10 mouse cellular contexts compared by ENCODE assay signal in genomic region chr8:119656709-119657464, GRCm38 (mm10). TPM values are rescaled to one million over a fixed set of nuclear protein-coding genes. Genes with fewer than 3 reads are reported as not detected.
DNase-seq lines count a peak whose midpoint lies in the region; ATAC-seq and TF ChIP-seq lines count a peak whose summit lies in the region.
"Had no signal": no experiment of that assay in that cellular context is flagged by ENCODE, and none has a peak within 500 bp of the region (broad histone marks: within the 10 kb centered on the region; RNA-seq: fewer than 3 reads in every experiment).

No protein-coding gene starts in this region.

- no peak for TF ChIP-seq POLR2A in spleen, adult 2 months (IDR thresholded peaks at IDR 0.05; ENCODE audit: low read depth, low read length)

- 49% methylated on average over 5 of the region's 5 CpGs for WGBS in spleen, adult 2 months
- WGBS in intestine, postnatal 0 days: 39% methylated on average over 5 of the region's 5 CpGs

- no peak overlapping the region for H3K9ac ChIP-seq in intestine, postnatal 0 days (ENCODE audit: low read depth, low read length)

- no peaks in the 10 kb centered on the region for H3K36me3 ChIP-seq in spleen, adult 2 months (ENCODE audit: control insufficient read depth, insufficient read depth, low read length)
- H3K36me3 ChIP-seq in intestine, postnatal 0 days (ENCODE audit: control insufficient read depth, insufficient read depth): no peaks in the 10 kb centered on the region

- no peaks in the 10 kb centered on the region for H3K27me3 ChIP-seq in spleen, adult 2 months (ENCODE audit: control insufficient read depth, insufficient read depth, low read length)
- no peaks in the 10 kb centered on the region for H3K27me3 ChIP-seq in intestine, postnatal 0 days (replicated peaks; ENCODE audit: control insufficient read depth, insufficient read depth, low read length)

- no peak overlapping the region for H3K4me2 ChIP-seq in intestine, postnatal 0 days (replicated peaks; ENCODE audit: low read depth)

- no peak overlapping the region for H3K27ac ChIP-seq in spleen, adult 2 months (ENCODE audit: insufficient read depth, low read length)
- no peak overlapping the region for H3K27ac ChIP-seq in intestine, postnatal 0 days (ENCODE audit: low read depth, low read length)

- H3K9me3 ChIP-seq in intestine, postnatal 0 days (ENCODE audit: control insufficient read depth): no peaks in the 10 kb centered on the region

- no peak overlapping the region for H3K4me3 ChIP-seq in spleen, adult 2 months (ENCODE audit: extremely low read depth, insufficient read depth, insufficient read length)
- H3K4me3 ChIP-seq in intestine, postnatal 0 days (ENCODE audit: low read depth, low read length): no peak overlapping the region

- ATAC-seq in intestine, postnatal 0 days: peak; percentile 32; the same call in 1 of the 2 replicates

- peak; percentile 15; the same call in 1 of the 2 replicates for TF ChIP-seq CTCF in spleen, adult 2 months (IDR thresholded peaks at IDR 0.05; ENCODE audit: extremely low read depth, insufficient read depth, insufficient read length, insufficient replicate concordance)
- peak; percentile 70 for TF ChIP-seq CTCF in intestine, postnatal 0 days (IDR thresholded peaks at IDR 0.05; ENCODE audit: low read depth)

- no peaks in the 10 kb centered on the region; the same call in 1 of the 2 replicates for H3K4me1 ChIP-seq in spleen, adult 2 months (ENCODE audit: control insufficient read depth, insufficient read depth, insufficient read length)
- H3K4me1 ChIP-seq in intestine, postnatal 0 days (replicated peaks; ENCODE audit: control insufficient read depth, insufficient read depth, low read length): 0 out of 2 replicates have a peak, but pooled peaks cover 8% of the 10 kb centered on the region

- DNase-seq in adrenal gland, adult 2 months: peak; percentile 47
- DNase-seq in adrenal gland, adult 8-10 months: no peak
- DNase-seq in spleen, adult 2 months (ENCODE audit: low read depth in 1 of 2, low spot score in 2 of 2): no peak
- DNase-seq in spleen, postnatal 36 days (ENCODE audit: low spot score in 2 of 2): no peak
- DNase-seq in thymus, postnatal 4 days: peak; percentile 61
- no peak for DNase-seq in T-cell, adult 2 months (ENCODE audit: low spot score)
- DNase-seq in cerebellum, postnatal 14 days: no peak

RNA-seq across cellular contexts. Expression of gene Wfdc1, which starts 9.3 kb away (rescaled TPM):
- 10 to 100 TPM; 17.0 to 21.0 TPM for total RNA-seq in adrenal gland, adult 2 months (2021)
- polyA plus RNA-seq in adrenal gland, adult 2 months (2012; rRNA removed): 41.3 and 51.7 TPM in 2 replicates
- 10 to 100 TPM in 3 of 4 experiments, 1 to 10 TPM in 1; 9.0 to 14.0 (median 12.8) TPM for total RNA-seq in adrenal gland, adult 8-10 months (2022)
- 5.8 and 11.8 TPM in 2 replicates for polyA plus RNA-seq in spleen, adult 2 months (2012; rRNA removed)
- 15.5 and 15.6 TPM in 2 replicates for polyA plus RNA-seq in intestine, postnatal 0 days (2015; fragmentation: Nextera tagmentation; extraction: Ambion mirVana)

RNA-seq across cellular contexts. Expression of gene Kcng4, which starts 21.4 kb away (rescaled TPM):
- under 1 TPM; 0.45 to 0.66 TPM for total RNA-seq in adrenal gland, adult 2 months (2021)
- 1.2 and 1.6 TPM in 2 replicates for polyA plus RNA-seq in adrenal gland, adult 2 months (2012; rRNA removed)
- total RNA-seq in adrenal gland, adult 8-10 months (2022): 1 to 10 TPM in 2 of 4 experiments, under 1 TPM in 2; 0.58 to 1.5 (median 1.2) TPM
- polyA plus RNA-seq in spleen, adult 2 months (2012; rRNA removed): 0.13 and 0.16 TPM in 2 replicates
- polyA plus RNA-seq in intestine, postnatal 0 days (2015; fragmentation: Nextera tagmentation; extraction: Ambion mirVana): 0.34 and 0.51 TPM in 2 replicates

RNA-seq across cellular contexts. Expression of gene Atp2c2, which starts 42.9 kb away (rescaled TPM):
- total RNA-seq in adrenal gland, adult 2 months (2021): under 1 TPM; 0.24 to 0.46 TPM
- polyA plus RNA-seq in adrenal gland, adult 2 months (2012; rRNA removed): not detected in 2 replicates
- total RNA-seq in adrenal gland, adult 8-10 months (2022): under 1 TPM in 3 of 4 experiments, not detected in 1; 0.35 to 0.38 (median 0.38) TPM
- 0.28 and 0.36 TPM in 2 replicates for polyA plus RNA-seq in spleen, adult 2 months (2012; rRNA removed)
- polyA plus RNA-seq in intestine, postnatal 0 days (2015; fragmentation: Nextera tagmentation; extraction: Ambion mirVana): 2.3 and 2.4 TPM in 2 replicates

RNA-seq across cellular contexts. Expression of gene Adad2, which starts 44.3 kb away (rescaled TPM):
- total RNA-seq in adrenal gland, adult 2 months (2021): not detected
- not detected in 2 replicates for polyA plus RNA-seq in adrenal gland, adult 2 months (2012; rRNA removed)
- total RNA-seq in adrenal gland, adult 8-10 months (2022): not detected
- polyA plus RNA-seq in spleen, adult 2 months (2012; rRNA removed): not detected in 2 replicates
- polyA plus RNA-seq in intestine, postnatal 0 days (2015; fragmentation: Nextera tagmentation; extraction: Ambion mirVana): 0.08 and 0.17 TPM in 2 replicates
- polyA plus RNA-seq: lung, embryonic 16.5 days; stomach, embryonic 14.5 days had no signal

RNA-seq across cellular contexts. Expression of gene Taf1c, which starts 51.9 kb away (rescaled TPM):
- total RNA-seq in adrenal gland, adult 2 months (2021): 10 to 100 TPM; 10.7 to 12.5 TPM
- 41.3 and 46.2 TPM in 2 replicates for polyA plus RNA-seq in adrenal gland, adult 2 months (2012; rRNA removed)
- 10 to 100 TPM; 13.1 to 16.3 (median 15.3) TPM for total RNA-seq in adrenal gland, adult 8-10 months (2022)
- polyA plus RNA-seq in spleen, adult 2 months (2012; rRNA removed): 28.7 and 37.1 TPM in 2 replicates
- 5.0 and 5.1 TPM in 2 replicates for polyA plus RNA-seq in intestine, postnatal 0 days (2015; fragmentation: Nextera tagmentation; extraction: Ambion mirVana)

Comparison
In these comparisons a context has a peak if more than half of its experiments do, and no peak if none do; other contexts are left out.
1. DNase-seq: peak in adrenal gland, adult 2 months (single experiment) and thymus, postnatal 4 days (single experiment); none in adrenal gland, adult 8-10 months (single experiment), spleen, adult 2 months (0 of 2), spleen, postnatal 36 days (0 of 2), T-cell, adult 2 months (single experiment) and cerebellum, postnatal 14 days (0 of 2).